Mouse (Mus musculus) small intestine, adult 2 months (tissue): Measurements from ENCODE around the gene Gpi1. TPM values are rescaled to one million over a fixed set of nuclear protein-coding genes. Genes with fewer than 3 reads are reported as not detected.

Source experiments
- H3K27ac ChIP-seq: fragments of 200-500 bp; 2 replicates; pipeline ENCODE4 v1.5.1; 2012; ENCODE audit warnings: low read depth, low read length, control low read depth, inconsistent platforms; ENCODE audit not compliant: insufficient read depth
- H3K27me3 ChIP-seq: fragments of 200-500 bp; 2 replicates; pipeline ENCODE4 v1.6.1; 2012; ENCODE audit warnings: mild to moderate bottlenecking, moderate library complexity, low read length, inconsistent platforms; ENCODE audit not compliant: control insufficient read depth, insufficient read depth
- H3K36me3 ChIP-seq: fragments of 200-500 bp; 2 replicates; pipeline ENCODE4 v1.6.1; 2012; ENCODE audit warnings: mild to moderate bottlenecking, low read length, control low read depth, inconsistent platforms; ENCODE audit not compliant: control insufficient read depth, insufficient read depth
- H3K4me1 ChIP-seq: fragments of 200-500 bp; 2 replicates; pipeline ENCODE4 v1.6.1; 2012; ENCODE audit warnings: low read length, inconsistent platforms, mixed read lengths; ENCODE audit not compliant: control insufficient read depth, insufficient read depth, insufficient read length
- H3K4me3 ChIP-seq: fragments of 200-500 bp; 2 replicates; pipeline ENCODE4 v1.5.1; 2012; ENCODE audit warnings: low read depth, mild to moderate bottlenecking, control low read depth, inconsistent platforms, low read length, moderate library complexity
- CTCF ChIP-seq: fragments of 200-500 bp; IDR thresholded peaks from 2 replicates; pipeline ENCODE4 v1.5.1; 2012; ENCODE audit warnings: low read depth, mild to moderate bottlenecking, control low read depth, inconsistent platforms, low read length, moderate library complexity, mixed read lengths; ENCODE audit not compliant: insufficient replicate concordance, insufficient read length; ENCODE audit errors: extremely low read depth
- POLR2A ChIP-seq: fragments of 200-500 bp; IDR thresholded peaks from 2 replicates; pipeline ENCODE4 v1.6.1; 2012; ENCODE audit warnings: low read depth, mild to moderate bottlenecking, control low read depth, inconsistent platforms, low read length, moderate library complexity
- WGBS: fragments of 180-500 bp; shearing (Covaris S2); methylation state at CpG from one replicate; pipeline ENCODE4 v1.1.7; 2018; 5-methylcytosine and 5-hydroxymethylcytosine counted together
- polyA plus RNA-seq: library from polyadenylated mRNA; depleted of rRNA; stranded (reverse); fragments of >200 nt; gene quantifications from 2 replicates; pipeline ENCODE4 v1.2.3, GENCODE M21; 2012

Gpi1 gene
- polyA plus RNA-seq, 1 experiment, result 420 TPM

DNA sequence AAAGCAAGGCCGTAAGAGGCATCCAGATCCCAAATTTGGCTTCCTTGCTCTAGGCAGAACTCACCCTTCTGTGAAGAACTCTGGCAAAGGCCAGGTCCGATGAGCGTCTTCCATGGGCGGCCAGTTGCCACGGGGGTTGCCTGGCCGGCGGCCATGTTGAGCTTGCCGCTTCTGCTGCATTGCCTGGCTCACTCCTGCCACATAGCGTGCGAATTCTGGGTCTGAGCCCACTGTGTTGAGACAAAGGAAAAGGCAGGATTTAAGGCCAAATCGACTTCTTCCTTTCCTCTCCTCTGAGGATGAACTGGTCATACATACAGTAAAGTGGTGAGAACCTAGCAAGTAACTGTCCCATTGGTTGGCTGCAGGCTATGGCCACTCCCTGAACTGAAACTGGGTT lies 12.0 kb upstream of the Gpi1 start:
- TF ChIP-seq POLR2A (no peak), CTCF (no peak)
- peaks cover 58% of the 10 kb centered on the region for H3K36me3 ChIP-seq
- WGBS, result 95% methylated on average over 11 of the region's 11 CpGs
- no peak overlapping the region for H3K4me3 ChIP-seq
- H3K27ac ChIP-seq, result no peak overlapping the region
- no peaks in the 10 kb centered on the region for H3K27me3 ChIP-seq
- no peaks in the 10 kb centered on the region for H3K4me1 ChIP-seq

DNA sequence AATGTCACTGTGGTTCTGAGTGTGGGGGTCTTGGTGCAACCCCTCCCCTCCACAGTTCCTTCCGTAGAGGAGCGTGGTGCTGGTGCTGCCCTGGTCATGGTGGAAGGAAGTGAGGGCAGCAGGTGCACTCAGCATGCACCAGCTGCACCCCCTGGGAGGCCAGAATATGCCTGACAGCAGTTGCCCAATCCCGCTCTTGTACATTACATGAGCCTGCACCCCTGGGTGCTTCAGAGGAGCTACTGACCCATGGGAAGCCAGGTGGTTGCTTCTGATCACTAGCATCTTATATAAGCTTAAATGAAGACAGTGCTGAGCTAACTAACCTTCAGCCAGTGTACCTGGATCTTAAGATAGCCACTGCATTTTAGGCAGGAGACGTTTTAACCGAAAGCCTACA lies 8.0 kb upstream of the Gpi1 start:
- 90% methylated on average over 5 of the region's 5 CpGs for WGBS
- no peaks in the 10 kb centered on the region for H3K27me3 ChIP-seq
- H3K4me1 ChIP-seq, result peaks cover 2% of the 10 kb centered on the region; the same call in 1 of the 2 replicates
- peaks cover 38% of the 10 kb centered on the region for H3K36me3 ChIP-seq
- H3K4me3 ChIP-seq, result no peak overlapping the region
- no peak for TF ChIP-seq POLR2A
- no peak overlapping the region for H3K27ac ChIP-seq

DNA sequence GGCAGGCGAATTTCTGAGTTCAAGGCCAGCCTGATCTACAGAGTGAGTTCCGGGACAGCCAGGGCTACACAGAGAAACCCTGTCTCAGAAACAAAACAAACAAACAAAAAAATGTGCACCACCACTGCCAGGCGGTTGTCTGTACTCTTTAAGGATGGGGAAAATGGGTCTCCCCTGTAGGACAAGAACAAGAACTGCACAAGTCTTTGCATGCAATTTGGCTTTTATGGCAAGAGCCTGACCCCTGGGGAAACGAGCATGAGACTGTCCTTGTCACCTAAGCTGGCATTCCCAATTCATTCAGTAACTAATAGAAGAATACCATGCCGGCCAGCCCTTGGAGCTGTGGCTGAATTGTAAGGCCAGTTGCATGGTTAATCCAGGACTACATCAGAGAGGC lies 5.5 kb upstream of the Gpi1 start:
- peaks cover 2% of the 10 kb centered on the region; the same call in 1 of the 2 replicates for H3K4me1 ChIP-seq
- WGBS, result 84% methylated on average over 5 of the region's 5 CpGs
- no peak for TF ChIP-seq CTCF
- TF ChIP-seq POLR2A, result no peak

DNA sequence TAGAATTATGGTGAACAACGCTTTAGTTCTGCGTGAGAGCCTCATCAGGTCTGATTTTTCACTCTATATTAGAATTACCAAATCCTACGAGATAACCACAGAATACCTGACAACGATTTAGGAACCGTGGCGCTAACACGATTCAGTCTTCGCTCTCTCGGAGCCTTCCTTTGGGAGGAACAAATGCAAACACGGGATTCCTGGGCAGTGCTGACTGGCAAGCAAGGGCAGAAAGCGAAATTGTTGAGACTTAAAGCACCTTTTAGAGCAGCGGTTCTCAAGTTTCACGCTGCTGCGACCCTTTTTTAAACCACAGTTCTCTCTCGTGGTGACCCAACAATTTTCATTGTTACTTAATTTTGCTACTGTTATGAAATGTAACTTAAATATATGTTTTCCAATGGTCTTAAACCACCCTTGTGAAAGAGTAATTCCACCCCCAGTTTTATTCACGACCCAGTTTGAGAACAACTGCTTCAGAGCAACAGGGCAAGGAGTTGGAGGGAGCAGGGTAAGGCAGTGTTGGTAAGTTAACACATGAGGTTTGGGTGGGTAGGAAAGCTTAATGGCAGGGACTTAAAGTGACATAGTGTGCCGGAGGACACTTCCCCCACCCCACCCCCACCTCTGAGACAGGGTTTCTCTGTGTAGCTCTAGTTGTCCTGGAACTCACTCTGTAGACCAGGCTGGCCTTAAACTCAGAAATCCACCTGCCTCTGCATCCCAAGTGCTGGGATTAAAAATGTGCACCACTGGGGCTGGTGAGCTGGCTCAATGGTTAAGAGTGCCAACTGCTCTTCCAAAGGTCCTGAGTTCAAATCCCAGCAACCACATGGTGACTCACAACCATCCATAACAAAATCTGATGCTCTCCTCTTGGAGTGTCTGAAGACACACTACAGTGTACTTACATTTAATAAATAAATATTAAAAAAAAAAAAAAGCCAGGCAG lies 4.8 kb upstream of the Gpi1 start:
- no peaks in the 10 kb centered on the region for H3K27me3 ChIP-seq
- peak overlapping the region; percentile 38 for H3K27ac ChIP-seq
- H3K36me3 ChIP-seq, result peaks cover 22% of the 10 kb centered on the region
- 2% methylated on average over 17 of the region's 17 CpGs for WGBS
- TF ChIP-seq CTCF (no peak), POLR2A (no peak)
- peak overlapping the region; percentile 65 for H3K4me3 ChIP-seq
- H3K4me1 ChIP-seq, result peaks cover 2% of the 10 kb centered on the region; the same call in 1 of the 2 replicates

More for the DNA sequence above, 5.5 kb upstream of the Gpi1 start:
- no peak overlapping the region for H3K27ac ChIP-seq
- H3K36me3 ChIP-seq, result peaks cover 27% of the 10 kb centered on the region
- H3K4me3 ChIP-seq, result no peak overlapping the region
- no peaks in the 10 kb centered on the region for H3K27me3 ChIP-seq

DNA sequence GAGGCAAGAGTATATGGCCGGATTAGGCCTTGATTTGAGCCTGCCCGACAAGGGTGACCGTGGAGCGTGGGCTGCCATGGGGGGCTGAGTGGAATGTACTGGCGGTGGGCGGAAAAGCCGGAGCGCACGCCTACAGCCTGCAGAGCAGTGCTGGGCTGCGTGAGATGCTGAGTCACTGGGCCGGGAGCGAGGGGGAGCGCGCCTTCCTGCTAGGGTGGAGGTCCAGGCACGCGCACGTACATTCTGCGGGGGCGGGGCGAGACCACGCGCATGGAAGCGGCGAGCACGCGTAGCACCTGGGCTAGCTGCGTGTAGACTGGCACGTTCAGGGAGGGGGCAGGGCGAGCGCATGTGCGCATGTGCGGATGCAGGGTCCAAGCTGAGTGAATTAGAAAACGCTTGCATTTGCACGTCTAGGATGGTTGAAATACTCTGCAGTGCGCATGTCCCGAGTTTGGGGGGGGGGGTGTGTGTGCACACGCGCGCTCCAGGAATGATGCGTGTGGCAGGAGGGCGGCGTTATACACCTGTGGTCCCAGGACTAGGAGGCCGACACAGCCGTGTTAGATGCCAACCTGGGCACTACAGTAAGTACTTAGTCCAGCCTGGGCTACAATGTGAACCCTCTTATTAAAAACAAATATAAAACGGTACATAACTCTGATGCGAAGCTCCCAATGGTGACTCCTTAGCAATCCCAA lies 3.9 kb upstream of the Gpi1 start:
- H3K27ac ChIP-seq, result peak overlapping the region; percentile 89
- H3K36me3 ChIP-seq, result peaks cover 15% of the 10 kb centered on the region
- H3K4me3 ChIP-seq, result peak overlapping the region; percentile 65
- peaks cover 2% of the 10 kb centered on the region; the same call in 1 of the 2 replicates for H3K4me1 ChIP-seq
- WGBS, result under 1% methylated on average over 46 of the region's 46 CpGs
- TF ChIP-seq POLR2A (peak; percentile 53; the same call in 1 of the 2 replicates), CTCF (no peak)
- no peaks in the 10 kb centered on the region for H3K27me3 ChIP-seq

DNA sequence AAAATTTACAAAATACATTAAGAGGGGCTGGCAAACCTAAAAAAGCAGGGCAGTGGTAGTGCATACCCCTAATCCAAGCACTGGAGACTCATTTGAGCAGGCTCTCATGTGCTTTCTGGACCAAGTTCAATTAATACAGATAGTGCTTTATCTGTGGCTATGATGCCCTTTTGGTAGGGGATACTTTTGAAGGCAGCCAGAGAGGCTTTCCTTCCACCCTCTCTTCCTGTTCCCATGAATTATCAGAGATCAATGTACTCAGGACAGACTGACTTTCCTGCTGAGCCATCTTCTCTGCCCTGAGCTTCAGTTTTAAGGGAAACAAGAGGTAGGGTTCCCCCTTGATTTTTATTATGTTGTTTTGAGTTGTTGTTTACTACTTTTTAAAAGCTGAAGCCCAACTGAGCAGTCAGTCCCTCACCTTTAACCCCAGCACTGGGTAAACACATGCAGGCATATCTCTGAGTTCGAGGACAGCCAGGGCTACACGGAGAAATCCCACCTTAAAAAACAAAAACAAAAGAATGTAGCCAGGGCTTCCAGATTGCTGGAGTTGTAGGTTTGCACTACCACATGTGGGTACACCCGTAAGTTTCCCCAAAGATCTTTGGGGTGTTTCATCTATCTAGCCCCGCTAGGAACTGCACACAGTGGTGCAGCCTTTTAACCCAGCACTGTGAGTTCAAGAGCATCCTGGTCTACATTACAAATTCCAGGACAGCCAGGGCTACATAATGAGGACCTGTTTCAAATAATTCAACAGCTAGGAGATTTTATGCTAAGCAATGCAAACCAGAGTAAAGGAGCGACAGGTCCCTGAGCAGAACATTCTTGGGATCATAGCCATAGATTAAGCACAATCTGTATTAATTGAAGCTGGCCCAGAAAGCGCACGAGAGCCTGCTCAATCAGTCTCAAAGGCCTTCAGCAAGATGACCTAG lies 2.9 kb upstream of the Gpi1 start:
- 48% methylated on average over 7 of the region's 7 CpGs for WGBS
- Histone ChIP-seq H3K27me3 (no peaks in the 10 kb centered on the region), H3K27ac (peak overlapping the region; percentile 89), H3K4me1 (peaks cover 5% of the 10 kb centered on the region), H3K4me3 (peak overlapping the region; percentile 65), H3K36me3 (peaks cover 9% of the 10 kb centered on the region)
- TF ChIP-seq CTCF (no peak), POLR2A (no peak)

DNA sequence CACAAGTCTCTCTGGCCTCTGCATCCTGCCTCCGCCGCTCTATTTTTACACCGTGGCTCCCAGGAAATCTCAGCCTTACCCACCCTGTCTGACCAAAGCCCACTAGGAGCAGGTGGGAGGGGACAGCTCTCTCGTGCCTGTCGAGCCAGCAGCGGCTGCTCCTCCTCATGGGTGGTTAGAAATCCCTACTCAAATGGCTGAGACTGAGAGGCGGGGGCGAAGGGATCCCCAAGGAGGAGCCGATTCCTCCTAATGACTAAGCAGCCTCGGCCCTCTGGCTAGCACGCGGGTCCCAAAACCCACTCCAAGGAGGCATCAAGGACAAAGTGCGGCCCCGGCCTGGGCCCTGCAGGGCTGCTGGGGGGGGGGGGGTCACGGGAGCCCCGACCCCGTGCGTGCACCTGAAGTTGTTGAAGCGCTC lies 435 bp downstream of the Gpi1 start:
- peaks cover 28% of the 10 kb centered on the region for H3K4me1 ChIP-seq
- H3K27ac ChIP-seq, result peak overlapping the region; percentile 81
- H3K27me3 ChIP-seq, result no peaks in the 10 kb centered on the region
- no peak for TF ChIP-seq CTCF
- no peak for TF ChIP-seq POLR2A
- peak overlapping the region; percentile 73 for H3K4me3 ChIP-seq
- under 1% methylated on average over 19 of the region's 19 CpGs for WGBS
- H3K36me3 ChIP-seq, result peaks cover 33% of the 10 kb centered on the region
